Mouse (Mus musculus) liver, embryonic 14 days (tissue): ENCODE data around the gene Fam205a3. TPM values are rescaled to one million over a fixed set of nuclear protein-coding genes. Genes with fewer than 3 reads are reported as not detected.

ENCODE experiments used
- polyA plus RNA-seq: library from polyadenylated mRNA; depleted of rRNA; stranded (reverse); fragments of >200 nt; gene quantifications from 2 replicates; pipeline ENCODE4 v1.2.3, GENCODE M21; 2012; rRNA removed

Fam205a3 gene
- not detected in 2 replicates for polyA plus RNA-seq

GRCm38 (mm10) chr4:42318034-42318433 is at the start of gene Fam205a3:
TSS of gene Fam205a3 (plus strand) at chr4:42318334.

GRCm38 (mm10) chr4:42293967-42294366 is 24.2 kb upstream of the Fam205a3 start, which contains the start of gene Gm21953:
TSS of gene Gm21953 (plus strand) at chr4:42294267.

Other genes starting within 250 kb of the Fam205a3 start
- gene Gm3893, start 227.1 kb upstream of the Fam205a3 start, polyA plus RNA-seq: not detected in 2 replicates
- not detected in 2 replicates for gene Gm13304, start 203.5 kb upstream of the Fam205a3 start, polyA plus RNA-seq
- gene Gm13306, start 164.9 kb upstream of the Fam205a3 start, polyA plus RNA-seq: not detected in 2 replicates
- gene Gm13305, start 149.7 kb upstream of the Fam205a3 start, polyA plus RNA-seq: 0.14 TPM in 2 replicates
- not detected in 2 replicates for gene Gm10600, start 77.7 kb upstream of the Fam205a3 start, polyA plus RNA-seq
- not detected in 2 replicates for gene Ccl21b, start 62.6 kb upstream of the Fam205a3 start, polyA plus RNA-seq
- not detected in 2 replicates for gene Gm21953, start 24.1 kb upstream of the Fam205a3 start, polyA plus RNA-seq
- gene Gm21586, start 121.0 kb downstream of the Fam205a3 start, polyA plus RNA-seq: not detected in 2 replicates
- gene Gm2163, start 148.4 kb downstream of the Fam205a3 start, polyA plus RNA-seq: 0.02 and 0.03 TPM in 2 replicates
- not detected in 2 replicates for gene Fam205a2, start 209.8 kb downstream of the Fam205a3 start, polyA plus RNA-seq